Mouse (Mus musculus): ENCODE results near the gene Pms2.

GRCm38 (mm10) chr5:143908926-143909325 is 838 bp upstream of the Pms2 start:
- TF ChIP-seq EP300 (optimal IDR thresholded peaks at IDR 0.05), result no peak
- TF ChIP-seq CTCF (IDR thresholded peaks at IDR 0.05; ENCODE audit: low read depth), result no peak

Data from stomach, postnatal 0 days (tissue).